Mouse (Mus musculus): ENCODE measurements at regions not wholly inside any gene's neighbourhood (a gene's known extent, or its start where the extent isn't known, plus 50 kb on each side); places are given as distances from the start of the nearest gene placed in this dataset.

- no peak for DNase-seq
Measured at GRCm38 (mm10) chrX:42332906-42333305, 156.6 kb upstream of the Tex13c2 start.

GRCm38 (mm10) chrX:42333631-42334030 is 155.9 kb upstream of the Tex13c2 start:
- no peak for DNase-seq

GRCm38 (mm10) chrX:42334794-42335193 is 154.7 kb upstream of the Tex13c2 start:
- no peak for DNase-seq

- DNase-seq: no peak
Measured at GRCm38 (mm10) chrX:42336772-42337171, 152.7 kb upstream of the Tex13c2 start.

- no peak for DNase-seq
Measured at GRCm38 (mm10) chrX:42342362-42342761, 147.1 kb upstream of the Tex13c2 start.

- DNase-seq: no peak
Measured at GRCm38 (mm10) chrX:42342951-42343879, 146.3 kb upstream of the Tex13c2 start.

GRCm38 (mm10) chrX:42352610-42353254 is 136.8 kb upstream of the Tex13c2 start:
- DNase-seq: no peak

- no peak for DNase-seq
Measured at GRCm38 (mm10) chrX:42359381-42360172, 129.9 kb upstream of the Tex13c2 start.

GRCm38 (mm10) chrX:42360173-42360931 is 129.1 kb upstream of the Tex13c2 start:
- DNase-seq: peak; percentile 21

- no peak for DNase-seq
Measured at GRCm38 (mm10) chrX:42360973-42361372, 128.5 kb upstream of the Tex13c2 start.

GRCm38 (mm10) chrX:42361400-42362028 is 128.0 kb upstream of the Tex13c2 start:
- no peak for DNase-seq

- no peak for DNase-seq
Measured at GRCm38 (mm10) chrX:42364137-42364536, 125.4 kb upstream of the Tex13c2 start.

- no peak for DNase-seq
Measured at GRCm38 (mm10) chrX:42373794-42374398, 115.6 kb upstream of the Tex13c2 start.

GRCm38 (mm10) chrX:42393836-42394556 is 95.5 kb upstream of the Tex13c2 start:
- DNase-seq: no peak

GRCm38 (mm10) chrX:42396441-42396840 is 93.0 kb upstream of the Tex13c2 start:
- DNase-seq: no peak

- peak; percentile 15 for DNase-seq
Measured at GRCm38 (mm10) chrX:42398836-42399235, 90.7 kb upstream of the Tex13c2 start.

GRCm38 (mm10) chrX:42399343-42399742 is 90.1 kb upstream of the Tex13c2 start:
- DNase-seq: no peak

GRCm38 (mm10) chrX:42401091-42401490 is 88.4 kb upstream of the Tex13c2 start:
- DNase-seq: no peak

- no peak for DNase-seq
Measured at GRCm38 (mm10) chrX:42401564-42402334, 87.7 kb upstream of the Tex13c2 start.

GRCm38 (mm10) chrX:42402335-42402605 is 87.2 kb upstream of the Tex13c2 start:
- no peak for DNase-seq

Data from cerebellum, adult 9-10 months (tissue).